Mouse (Mus musculus): ENCODE data around the gene Xpr1.

GRCm38 (mm10) chr1:155233931-155234607, 183.1 kb downstream of the Xpr1 start:
- TF ChIP-seq GATA1 (IDR thresholded peaks at IDR 0.05; ENCODE audit: low read length) (no peak), TAL1 (IDR thresholded peaks at IDR 0.05; ENCODE audit: low read length) (no peak)
